Mouse (Mus musculus) 3134 (cell line): ENCODE results near the gene Cops9.

Experiments used
- DNase-seq: peaks from one replicate; pipeline ENCODE4 v3.0.0-alpha.2; 2011; ENCODE audit warnings: low spot score; ENCODE audit not compliant: insufficient read length; ENCODE audit errors: extremely low read depth

The Cops9 gene

DNA sequence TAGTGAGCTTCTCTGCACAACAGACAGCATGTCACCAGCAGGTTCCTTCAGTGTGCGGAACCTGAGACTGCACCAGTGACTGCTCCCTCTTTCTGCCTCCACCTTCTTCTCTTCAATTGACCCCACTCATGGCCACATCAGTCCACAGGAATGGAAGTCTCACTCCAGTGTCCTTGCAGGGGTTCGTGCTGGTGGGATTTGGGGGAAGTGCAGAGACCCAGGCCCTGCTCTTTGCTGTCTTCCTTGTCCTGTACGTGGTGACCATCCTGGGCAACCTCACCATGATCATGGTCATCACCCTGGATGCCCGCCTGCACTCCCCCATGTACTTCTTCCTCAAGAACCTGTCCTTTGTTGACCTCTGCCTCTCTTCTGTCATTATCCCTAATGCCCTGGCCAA is 34.1 kb downstream of the Cops9 start:
- no peak for DNase-seq

DNA sequence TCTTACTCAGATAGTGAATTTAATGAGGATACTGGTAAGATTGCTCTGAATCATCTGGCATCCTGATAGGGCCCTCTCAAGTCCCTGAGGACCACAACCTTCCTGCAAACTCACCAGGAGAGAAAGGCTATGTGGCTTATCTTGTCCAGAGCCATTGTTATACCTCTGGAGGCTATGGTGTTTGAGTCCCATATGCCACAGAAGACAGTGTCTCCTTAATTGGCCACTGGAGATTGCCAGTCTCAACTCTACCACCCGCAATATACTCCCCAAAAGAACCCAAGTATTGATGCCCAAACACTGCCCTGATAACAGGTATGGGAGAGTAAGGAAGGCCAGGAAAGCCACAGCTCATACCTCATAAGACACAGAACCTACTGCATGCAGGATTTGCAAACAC is 36.3 kb downstream of the Cops9 start, which contains the start of gene Olfr1410:
Gene Olfr1410 (plus strand): TSS at position 301 of the 400 bp plus-strand sequence.
- DNase-seq = no peak

DNA sequence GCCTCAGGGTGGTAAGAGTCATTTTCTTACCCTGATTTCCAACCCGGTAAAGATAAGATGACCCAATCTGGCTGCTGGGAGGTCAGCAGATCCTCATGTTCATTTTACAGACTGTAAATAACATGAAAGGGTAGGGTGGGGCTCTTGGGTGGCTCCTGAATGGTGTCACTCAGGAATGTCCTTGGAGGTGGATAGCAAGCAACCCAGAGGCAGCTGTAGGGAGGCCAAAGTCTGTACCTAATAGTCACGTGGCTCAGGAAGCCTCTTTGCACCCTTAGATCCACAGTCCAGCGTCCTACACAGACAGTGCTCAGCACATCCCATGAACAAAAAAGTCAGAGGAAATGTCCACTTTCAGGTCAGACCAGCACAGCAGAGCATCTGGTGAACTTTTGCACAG is 45.8 kb downstream of the Cops9 start:
- DNase-seq = no peak

DNA sequence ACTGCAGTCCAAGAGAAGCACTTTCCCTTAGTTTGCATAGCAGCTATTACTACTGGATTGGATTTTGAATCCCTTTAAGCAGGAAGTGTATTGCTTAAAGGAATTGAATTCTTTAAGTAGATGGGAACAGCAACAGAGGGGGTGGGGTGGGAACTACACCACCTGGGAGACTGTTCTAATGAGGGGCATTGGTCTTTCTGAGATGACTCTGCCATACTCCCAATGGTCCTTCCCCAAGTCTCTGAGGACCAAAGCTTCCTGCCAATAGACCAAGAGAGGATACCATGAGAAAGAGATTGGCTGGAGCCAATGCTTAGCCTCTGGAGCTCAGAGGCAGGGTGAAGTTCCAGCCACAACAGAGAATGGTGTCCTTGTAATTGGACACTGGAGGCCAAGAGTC is 47.7 kb downstream of the Cops9 start, which contains the start of gene Olfr1411:
Gene Olfr1411 (plus strand): TSS at position 301 of the 400 bp plus-strand sequence.
- DNase-seq = no peak
